Mouse (Mus musculus) heart, embryonic 13.5 days (tissue): Measurements from ENCODE around the gene Meis3. TPM values are rescaled to one million over a fixed set of nuclear protein-coding genes. Genes with fewer than 3 reads are reported as not detected.

Source experiments
- ATAC-seq: fragments of 200-750 bp; cut with Nextera tagmentation; 2 replicates; pipeline ENCODE4 v1.8.0; 2017; ENCODE audit warnings: moderate TSS enrichment; ENCODE audit not compliant: insufficient number of reproducible peaks, low FRiP score, low TSS enrichment; ENCODE audit errors: extremely low read depth
- H3K27ac ChIP-seq: fragments of 300-500 bp; sonication (generic); replicated peaks from 2 replicates; pipeline ENCODE4 v1.5.1; 2015; ENCODE audit warnings: moderate library complexity, mild to moderate bottlenecking, inconsistent platforms
- H3K27me3 ChIP-seq: fragments of 300-500 bp; sonication (generic); replicated peaks from 2 replicates; pipeline ENCODE4 v1.6.1; 2015; ENCODE audit warnings: mild to moderate bottlenecking, inconsistent platforms
- H3K36me3 ChIP-seq: fragments of 300-500 bp; sonication (generic); 2 replicates; pipeline ENCODE4 v1.6.1; 2015; ENCODE audit warnings: mild to moderate bottlenecking, inconsistent platforms
- H3K4me1 ChIP-seq: fragments of 300-500 bp; sonication (generic); 2 replicates; pipeline ENCODE4 v1.6.1; 2015; ENCODE audit warnings: inconsistent platforms
- H3K4me2 ChIP-seq: fragments of 300-500 bp; sonication (generic); 2 replicates; pipeline ENCODE4 v1.6.1; 2015; ENCODE audit warnings: inconsistent platforms, mild to moderate bottlenecking, moderate library complexity
- H3K4me3 ChIP-seq: fragments of 300-500 bp; sonication (generic); 2 replicates; pipeline ENCODE4 v1.5.1; 2015; ENCODE audit warnings: moderate library complexity, mild to moderate bottlenecking, inconsistent platforms
- H3K9ac ChIP-seq: fragments of 300-500 bp; sonication (generic); 2 replicates; pipeline ENCODE4 v1.6.1; 2015; ENCODE audit warnings: inconsistent platforms, mild to moderate bottlenecking, moderate library complexity
- H3K9me3 ChIP-seq: fragments of 300-500 bp; sonication (generic); 2 replicates; pipeline ENCODE4 v1.6.1; 2016; ENCODE audit warnings: inconsistent platforms
- WGBS: fragments of 180-500 bp; shearing (Covaris S2); methylation state at CpG from one replicate; pipeline ENCODE4 v1.1.7; 2015; ENCODE audit warnings: mixed read lengths; 5-methylcytosine and 5-hydroxymethylcytosine counted together
- polyA plus RNA-seq: library from polyadenylated mRNA; unstranded; fragments of >200 nt; fragmentation: Nextera tagmentation; extraction: Ambion mirVana; gene quantifications from 2 replicates; pipeline ENCODE4 v1.2.1, GENCODE M21; 2015

Meis3 gene
- polyA plus RNA-seq, 1 experiment from 2014 or later, result 17.1 TPM

GRCm38 (mm10) chr7:16197166-16197565 is 22.3 kb downstream of the Meis3 start:
- H3K36me3 ChIP-seq, result peaks cover 67% of the 10 kb centered on the region
- no peaks in the 10 kb centered on the region for H3K9me3 ChIP-seq
- no peak overlapping the region for H3K9ac ChIP-seq
- no peak overlapping the region for H3K27ac ChIP-seq
- no peaks in the 10 kb centered on the region for H3K4me1 ChIP-seq
- H3K27me3 ChIP-seq, result no peaks in the 10 kb centered on the region
- no peak for ATAC-seq
- H3K4me3 ChIP-seq, result no peak overlapping the region
- H3K4me2 ChIP-seq, result no peak overlapping the region
- WGBS, result 59% methylated on average over 5 of the region's 5 CpGs

DNA sequence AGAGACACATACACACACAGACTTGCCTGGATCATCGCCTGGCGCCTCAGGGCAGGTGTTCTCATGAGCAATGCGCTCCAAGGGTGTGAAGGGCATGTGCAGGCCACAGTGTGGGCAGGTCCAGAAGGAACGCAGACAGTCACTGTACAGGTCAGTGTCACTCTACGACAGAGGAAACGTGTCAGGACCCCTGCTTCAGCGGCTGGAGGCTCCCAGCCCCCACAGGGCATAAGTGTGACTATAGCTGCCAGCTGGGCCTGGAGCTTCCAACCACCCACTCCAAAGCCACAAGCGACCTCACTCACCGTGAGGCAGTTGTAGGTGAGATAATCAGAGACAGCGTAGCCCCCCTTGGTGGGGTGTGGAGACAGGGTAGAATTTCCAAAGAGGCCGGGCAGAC is 23.6 kb downstream of the Meis3 start:
- no peaks in the 10 kb centered on the region for H3K27me3 ChIP-seq
- 75% methylated on average over 11 of the region's 11 CpGs for WGBS
- no peak for ATAC-seq
- no peak overlapping the region for H3K9ac ChIP-seq
- H3K9me3 ChIP-seq, result no peaks in the 10 kb centered on the region
- no peak overlapping the region for H3K4me3 ChIP-seq
- no peak overlapping the region for H3K27ac ChIP-seq
- no peaks in the 10 kb centered on the region for H3K4me1 ChIP-seq
- no peak overlapping the region for H3K4me2 ChIP-seq
- peaks cover 81% of the 10 kb centered on the region for H3K36me3 ChIP-seq

- peaks cover 99% of the 10 kb centered on the region for H3K36me3 ChIP-seq
- ATAC-seq, result no peak
- no peak overlapping the region for H3K4me2 ChIP-seq
- 85% methylated on average over 6 of the region's 6 CpGs for WGBS
- no peaks in the 10 kb centered on the region for H3K27me3 ChIP-seq
- no peak overlapping the region for H3K4me3 ChIP-seq
- H3K4me1 ChIP-seq, result no peaks in the 10 kb centered on the region
- no peak overlapping the region for H3K27ac ChIP-seq
- no peaks in the 10 kb centered on the region for H3K9me3 ChIP-seq
- no peak overlapping the region for H3K9ac ChIP-seq
These were observed 26.2 kb downstream of the Meis3 start for GRCm38 (mm10) chr7:16201136-16201535.

DNA sequence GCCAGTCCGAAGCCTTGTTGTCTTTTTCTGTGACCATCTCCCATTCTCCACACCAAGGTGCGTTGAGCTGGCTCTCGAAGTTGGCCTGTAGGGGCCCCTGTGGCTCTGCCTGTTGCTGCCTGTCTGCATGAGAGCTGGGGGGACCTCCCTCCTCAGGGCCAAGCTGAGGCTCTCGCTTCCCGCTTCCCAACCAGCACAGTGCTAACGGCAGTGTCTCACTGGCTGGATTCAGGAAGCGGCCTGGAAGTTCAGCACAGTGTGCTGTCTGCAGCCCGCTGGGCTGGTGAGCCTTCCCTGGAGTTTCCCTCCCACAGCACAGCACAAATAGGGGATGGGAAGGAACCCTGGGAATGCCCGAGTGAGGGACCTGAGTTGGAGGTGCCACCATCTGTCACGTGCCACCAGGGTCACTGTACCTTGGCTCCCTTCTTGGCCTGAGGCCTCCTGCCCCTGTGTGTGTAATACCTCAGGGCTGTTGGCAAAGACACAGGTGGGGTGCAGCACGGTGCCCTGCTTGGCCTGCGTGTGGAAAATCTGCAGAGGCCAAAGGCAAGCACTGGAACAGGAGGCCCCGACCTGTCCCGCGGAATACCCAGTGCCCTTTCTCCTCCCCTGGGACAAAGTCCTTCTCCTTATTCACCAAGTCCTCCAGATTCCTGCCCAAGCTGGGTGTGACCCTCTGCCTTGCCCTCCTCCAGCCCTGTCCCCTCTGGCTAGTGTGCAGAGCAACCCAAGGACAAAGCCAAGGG is 28.0 kb downstream of the Meis3 start:
- Histone ChIP-seq H3K27ac (no peak overlapping the region), H3K36me3 (peaks cover 95% of the 10 kb centered on the region), H3K4me1 (no peaks in the 10 kb centered on the region), H3K9ac (no peak overlapping the region), H3K4me3 (no peak overlapping the region), H3K4me2 (no peak overlapping the region), H3K27me3 (no peaks in the 10 kb centered on the region), H3K9me3 (no peaks in the 10 kb centered on the region)
- no peak for ATAC-seq
- WGBS, result 74% methylated on average over 15 of the region's 15 CpGs

DNA sequence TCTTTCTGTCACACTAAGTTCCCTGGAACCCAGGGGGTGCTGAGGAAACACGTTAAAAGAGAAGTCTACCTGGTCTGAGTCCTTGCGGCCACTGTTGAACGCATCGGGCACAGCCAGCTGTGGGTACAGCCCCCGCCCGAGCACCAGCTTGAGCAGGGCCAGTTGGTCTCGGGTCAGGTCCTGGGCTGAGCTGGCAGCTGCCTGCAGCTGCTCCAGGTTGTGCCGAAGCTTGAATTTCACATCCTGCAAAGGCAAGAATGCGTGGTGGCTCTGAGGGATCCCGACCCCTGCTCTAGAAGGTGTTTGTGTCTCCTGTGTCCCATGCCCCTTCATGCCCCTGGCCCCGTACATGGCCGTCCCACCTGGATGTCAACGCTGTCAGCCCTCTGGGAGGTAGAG is 28.6 kb downstream of the Meis3 start:
- WGBS, result 88% methylated on average over 13 of the region's 13 CpGs
- Histone ChIP-seq H3K27me3 (no peaks in the 10 kb centered on the region), H3K4me1 (no peaks in the 10 kb centered on the region), H3K4me2 (no peak overlapping the region), H3K36me3 (peaks cover 92% of the 10 kb centered on the region), H3K27ac (no peak overlapping the region), H3K9ac (no peak overlapping the region), H3K4me3 (no peak overlapping the region), H3K9me3 (no peaks in the 10 kb centered on the region)
- ATAC-seq, result no peak

DNA sequence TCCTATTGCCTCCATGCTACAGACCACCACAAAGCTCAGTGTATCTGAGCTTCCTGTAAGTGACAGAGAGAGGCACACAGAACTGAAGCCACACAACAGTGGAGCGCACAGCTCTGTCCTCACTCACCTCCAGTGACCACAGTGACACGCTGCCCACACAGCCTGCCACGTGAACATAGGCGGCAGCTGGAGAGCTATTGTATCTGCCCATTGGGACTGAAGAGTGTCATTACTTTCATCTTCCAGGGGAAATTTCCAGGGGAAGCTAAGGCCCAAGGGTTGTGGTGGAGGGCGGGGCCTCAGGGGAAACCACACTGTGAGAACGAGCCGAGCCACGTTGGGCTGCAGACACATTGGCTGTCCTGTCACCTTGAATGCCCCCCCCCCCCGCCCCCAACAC is 29.9 kb downstream of the Meis3 start:
- no peaks in the 10 kb centered on the region for H3K4me1 ChIP-seq
- H3K9me3 ChIP-seq, result no peaks in the 10 kb centered on the region
- no peak overlapping the region for H3K4me2 ChIP-seq
- H3K27me3 ChIP-seq, result no peaks in the 10 kb centered on the region
- no peak overlapping the region for H3K4me3 ChIP-seq
- WGBS, result 72% methylated on average over 9 of the region's 9 CpGs
- H3K36me3 ChIP-seq, result peaks cover 92% of the 10 kb centered on the region
- H3K27ac ChIP-seq, result no peak overlapping the region
- no peak overlapping the region for H3K9ac ChIP-seq
- ATAC-seq, result no peak

GRCm38 (mm10) chr7:16207076-16207475 is 32.2 kb downstream of the Meis3 start:
- Histone ChIP-seq H3K9me3 (no peaks in the 10 kb centered on the region), H3K27me3 (no peaks in the 10 kb centered on the region), H3K4me2 (no peak overlapping the region), H3K27ac (no peak overlapping the region), H3K4me1 (no peaks in the 10 kb centered on the region), H3K9ac (no peak overlapping the region), H3K4me3 (no peak overlapping the region), H3K36me3 (peaks cover 92% of the 10 kb centered on the region)
- WGBS, result 77% methylated on average over 7 of the region's 7 CpGs
- no peak for ATAC-seq

DNA sequence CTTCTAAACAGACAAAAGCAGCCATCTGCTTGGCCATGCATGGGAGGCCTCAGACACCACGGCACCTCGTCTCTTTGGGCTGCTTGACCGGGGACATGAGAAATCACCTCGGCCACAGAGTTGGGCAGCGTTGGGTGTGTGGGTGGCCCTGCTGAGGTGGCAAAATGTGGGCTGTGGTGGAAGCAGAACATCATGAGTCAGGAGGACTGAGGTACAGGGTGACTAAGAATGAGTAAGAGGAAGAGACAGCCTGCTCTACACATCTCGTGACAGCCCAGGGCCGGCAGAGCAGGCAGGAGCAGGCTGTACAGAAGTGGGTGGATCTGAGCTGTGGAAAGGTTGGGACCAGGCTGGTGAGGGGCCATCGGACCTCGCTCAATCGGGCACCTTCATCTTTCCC is 32.6 kb downstream of the Meis3 start:
- ATAC-seq, result no peak
- H3K4me3 ChIP-seq, result no peak overlapping the region
- H3K36me3 ChIP-seq, result peaks cover 91% of the 10 kb centered on the region
- no peaks in the 10 kb centered on the region for H3K9me3 ChIP-seq
- 86% methylated on average over 10 of the region's 10 CpGs for WGBS
- no peak overlapping the region for H3K9ac ChIP-seq
- no peak overlapping the region for H3K4me2 ChIP-seq
- H3K4me1 ChIP-seq, result no peaks in the 10 kb centered on the region
- no peaks in the 10 kb centered on the region for H3K27me3 ChIP-seq
- no peak overlapping the region for H3K27ac ChIP-seq

DNA sequence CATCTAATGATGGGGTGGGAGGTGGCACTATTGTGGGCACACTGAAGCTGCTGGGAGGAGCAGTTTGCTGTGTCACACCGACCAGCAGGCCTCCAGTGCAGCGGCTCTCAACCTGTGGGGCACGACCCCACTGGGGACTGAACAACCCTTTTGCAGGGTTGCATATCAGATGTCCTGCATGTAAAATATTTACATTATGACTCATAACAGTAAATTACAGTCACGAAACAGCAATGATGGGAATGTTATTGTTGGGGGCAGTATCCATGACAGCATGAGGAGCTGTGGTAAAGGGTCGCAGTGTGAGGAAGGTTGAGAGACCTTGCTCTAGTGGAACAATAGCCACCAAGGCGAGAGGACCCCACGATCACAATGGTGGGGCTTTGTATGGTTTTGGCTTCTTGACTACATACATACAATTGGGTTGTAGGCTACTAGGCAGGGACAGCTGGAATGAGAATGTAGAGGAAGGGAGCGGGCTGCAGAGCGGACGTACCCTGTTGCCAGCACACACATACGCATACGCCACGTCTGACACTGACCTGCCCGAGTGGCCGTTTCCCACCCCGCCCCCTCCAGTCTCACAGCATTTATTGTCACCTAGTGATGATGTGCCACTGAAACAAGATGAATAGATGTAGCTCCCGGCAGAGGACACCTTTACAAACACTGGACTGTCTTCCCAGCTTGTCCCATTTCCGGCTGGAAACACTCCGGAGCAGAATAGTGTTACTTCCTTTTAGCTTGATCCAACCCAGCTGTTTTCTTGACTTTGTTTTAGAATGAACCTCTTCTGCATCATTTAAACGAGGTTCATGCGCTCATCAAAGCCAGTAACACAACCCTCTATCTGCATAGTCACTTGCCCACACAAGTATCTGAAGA is 34.1 kb downstream of the Meis3 start:
- Histone ChIP-seq H3K4me2 (no peak overlapping the region), H3K27ac (no peak overlapping the region), H3K4me3 (no peak overlapping the region), H3K9me3 (no peaks in the 10 kb centered on the region), H3K36me3 (peaks cover 91% of the 10 kb centered on the region), H3K4me1 (no peaks in the 10 kb centered on the region), H3K9ac (no peak overlapping the region), H3K27me3 (no peaks in the 10 kb centered on the region)
- WGBS, result 79% methylated on average over 21 of the region's 21 CpGs
- no peak for ATAC-seq

- no peaks in the 10 kb centered on the region for H3K4me1 ChIP-seq
- no peaks in the 10 kb centered on the region for H3K27me3 ChIP-seq
- WGBS, result 66% methylated on average over 12 of the region's 12 CpGs
- no peak for ATAC-seq
- H3K4me2 ChIP-seq, result no peak overlapping the region
- no peaks in the 10 kb centered on the region for H3K9me3 ChIP-seq
- H3K27ac ChIP-seq, result no peak overlapping the region
- no peak overlapping the region for H3K4me3 ChIP-seq
- peaks cover 91% of the 10 kb centered on the region for H3K36me3 ChIP-seq
- no peak overlapping the region for H3K9ac ChIP-seq
These were observed 36.0 kb downstream of the Meis3 start for GRCm38 (mm10) chr7:16210862-16211365.

DNA sequence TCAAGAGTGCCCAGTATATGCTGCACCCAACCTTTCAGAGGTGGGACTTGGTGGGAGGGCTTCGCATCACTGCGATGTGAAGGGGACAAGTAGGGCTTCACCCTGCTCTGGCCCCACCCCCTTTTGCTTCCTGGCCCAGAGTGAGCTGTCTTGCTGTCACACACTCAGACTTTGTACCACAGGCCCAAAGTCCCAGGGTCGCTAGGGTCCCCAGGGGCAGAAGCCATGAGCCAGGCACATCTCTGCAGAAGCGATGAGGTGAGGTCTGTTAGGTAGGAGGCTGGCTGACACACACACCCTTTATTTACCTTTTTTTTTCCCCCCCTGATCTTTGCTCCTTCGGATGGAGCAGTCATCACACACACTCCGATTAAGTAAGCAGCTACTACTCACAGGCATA is 38.3 kb downstream of the Meis3 start:
- H3K27ac ChIP-seq, result no peak overlapping the region
- ATAC-seq, result no peak
- H3K4me3 ChIP-seq, result no peak overlapping the region
- H3K9me3 ChIP-seq, result no peaks in the 10 kb centered on the region
- peaks cover 96% of the 10 kb centered on the region for H3K36me3 ChIP-seq
- H3K4me2 ChIP-seq, result no peak overlapping the region
- WGBS, result 92% methylated on average over 6 of the region's 6 CpGs
- no peaks in the 10 kb centered on the region for H3K4me1 ChIP-seq
- no peaks in the 10 kb centered on the region for H3K27me3 ChIP-seq
- no peak overlapping the region for H3K9ac ChIP-seq
